Mouse (Mus musculus) embryonic facial prominence, embryonic 13.5 days (tissue): Measurements from ENCODE around the gene Gm20834. TPM values are rescaled to one million over a fixed set of nuclear protein-coding genes. Genes with fewer than 3 reads are reported as not detected.
"Not testable (repeated sequence)": the region's sequence is repeated elsewhere in the genome, so short reads cannot be mapped to it uniquely, and the experiment has no call there.

Source experiments
- ATAC-seq: fragments of 200-750 bp; cut with Nextera tagmentation; 2 replicates; pipeline ENCODE4 v1.8.0; 2017; ENCODE audit warnings: low read depth; ENCODE audit not compliant: insufficient number of reproducible peaks, insufficient read depth, low FRiP score, low TSS enrichment
- H3K27ac ChIP-seq: fragments of 300-500 bp; sonication (generic); 2 replicates; pipeline ENCODE4 v1.5.1; 2015; ENCODE audit warnings: moderate library complexity, mild to moderate bottlenecking, inconsistent platforms
- H3K27me3 ChIP-seq: fragments of 300-500 bp; sonication (generic); 2 replicates; pipeline ENCODE4 v1.6.1; 2015; ENCODE audit warnings: mild to moderate bottlenecking, inconsistent platforms
- H3K36me3 ChIP-seq: fragments of 300-500 bp; sonication (generic); 2 replicates; pipeline ENCODE4 v1.6.1; 2015; ENCODE audit warnings: mild to moderate bottlenecking, inconsistent platforms
- H3K4me1 ChIP-seq: fragments of 300-500 bp; sonication (generic); 2 replicates; pipeline ENCODE4 v1.6.1; 2015; ENCODE audit warnings: inconsistent platforms
- H3K4me2 ChIP-seq: fragments of 300-500 bp; sonication (generic); 2 replicates; pipeline ENCODE4 v1.6.1; 2015; ENCODE audit warnings: moderate library complexity, mild to moderate bottlenecking, inconsistent platforms
- H3K4me3 ChIP-seq: fragments of 300-500 bp; sonication (generic); 2 replicates; pipeline ENCODE4 v1.5.1; 2015; ENCODE audit warnings: mild to moderate bottlenecking, inconsistent platforms
- H3K9ac ChIP-seq: fragments of 300-500 bp; sonication (generic); 2 replicates; pipeline ENCODE4 v1.6.1; 2015; ENCODE audit warnings: mild to moderate bottlenecking, inconsistent platforms
- H3K9me3 ChIP-seq: fragments of 300-500 bp; sonication (generic); 2 replicates; pipeline ENCODE4 v1.6.1; 2016; ENCODE audit warnings: inconsistent platforms
- WGBS: fragments of 180-500 bp; shearing (Covaris S2); methylation state at CpG from one replicate; pipeline ENCODE4 v1.1.7; 2015; ENCODE audit warnings: mixed read lengths; 5-methylcytosine and 5-hydroxymethylcytosine counted together
- polyA plus RNA-seq: library from polyadenylated mRNA; unstranded; fragments of >200 nt; fragmentation: Nextera tagmentation; extraction: Ambion mirVana; gene quantifications from 2 replicates; pipeline ENCODE4 v1.2.1, GENCODE M21; 2015

Gene Gm20834
- not detected in 2 replicates for polyA plus RNA-seq

DNA sequence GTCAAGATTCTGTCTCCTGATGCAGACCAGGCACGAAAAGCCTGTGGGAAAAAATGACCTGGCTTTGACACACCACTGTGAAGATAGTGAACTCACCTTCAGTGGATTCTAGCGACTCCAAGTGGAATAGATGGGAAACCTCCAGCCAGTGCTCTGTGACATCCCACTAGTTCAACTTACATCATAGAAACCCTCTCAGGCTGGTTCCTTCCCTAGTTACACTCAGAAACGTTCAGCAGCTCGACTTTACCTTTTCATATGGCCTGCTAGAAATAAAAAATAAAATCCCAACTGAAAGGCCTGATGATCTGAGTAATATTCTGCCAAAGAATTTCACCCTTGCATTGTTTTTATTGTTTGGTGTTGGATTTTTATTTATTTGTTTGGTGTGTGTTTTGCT is at the start of gene Gm20834:
TSS of gene Gm20834 (minus strand) at position 101 of the 400 bp plus-strand sequence.
- not testable (repeated sequence) for H3K4me1 ChIP-seq, H3K4me3 ChIP-seq, H3K9ac ChIP-seq, H3K4me2 ChIP-seq, H3K27me3 ChIP-seq, H3K36me3 ChIP-seq, ATAC-seq, H3K27ac ChIP-seq, H3K9me3 ChIP-seq
- 42% methylated on average over 4 of the region's 4 CpGs for WGBS

Other genes starting within 250 kb of the Gm20834 start
- gene Gm21310, start 177.4 kb downstream of the Gm20834 start, polyA plus RNA-seq: not detected in 2 replicates
- gene Gm28510, start 88.1 kb upstream of the Gm20834 start, polyA plus RNA-seq: not detected in 2 replicates
- not detected in 2 replicates for gene Gm20737, start 211.5 kb upstream of the Gm20834 start, polyA plus RNA-seq
- not detected in 2 replicates for gene Gm21775, start 228.9 kb upstream of the Gm20834 start, polyA plus RNA-seq